In genomic region chr12:51569472-51569871, GRCm38 (mm10) we compare ENCODE assay signal across 27 mouse cellular contexts. TPM values are rescaled to one million over a fixed set of nuclear protein-coding genes. Genes with fewer than 3 reads are reported as not detected.
"Had no signal": no experiment of that assay in that cellular context is flagged by ENCODE, and none has a peak within 500 bp of the region (broad histone marks: within the 10 kb centered on the region; RNA-seq: fewer than 3 reads in every experiment).

No protein-coding gene starts in this region.

- H3K4me1 ChIP-seq: embryonic facial prominence, embryonic 13.5 days; embryonic facial prominence, embryonic 15.5 days; forebrain, embryonic 12.5 days; forebrain, embryonic 13.5 days; forebrain, embryonic 15.5 days had no signal

- ATAC-seq: forebrain, embryonic 13.5 days; forebrain, embryonic 14.5 days; forebrain, embryonic 15.5 days; forebrain, embryonic 16.5 days; forebrain, postnatal 0 days had no signal

- DNase-seq: cerebellum, adult 9-11 months; cerebellum, postnatal 14 days; cerebellum, postnatal 25 days; cerebellum, postnatal 36 days; embryo, embryonic 11 days; forebrain, postnatal 0 days; gastrocnemius, adult 2 months; gastrocnemius, postnatal 10 days; gastrocnemius, postnatal 14 days; gastrocnemius, postnatal 25 days; gastrocnemius, postnatal 36 days; heart, adult 11 months; heart, adult 18-20 months; heart, adult 2 months had no signal

- H3K27ac ChIP-seq: embryonic facial prominence, embryonic 10.5 days; embryonic facial prominence, embryonic 12.5 days; embryonic facial prominence, embryonic 13.5 days; embryonic facial prominence, embryonic 15.5 days; forebrain, embryonic 10.5 days; forebrain, embryonic 12.5 days; forebrain, embryonic 13.5 days; forebrain, embryonic 15.5 days; gastrocnemius, adult 2 months; heart, adult 2 months had no signal

- H3K36me3 ChIP-seq: embryonic facial prominence, embryonic 10.5 days; embryonic facial prominence, embryonic 12.5 days; embryonic facial prominence, embryonic 13.5 days; embryonic facial prominence, embryonic 15.5 days; forebrain, embryonic 10.5 days; forebrain, embryonic 12.5 days; forebrain, embryonic 15.5 days had no signal

- H3K9ac ChIP-seq: embryonic facial prominence, embryonic 12.5 days; embryonic facial prominence, embryonic 13.5 days; embryonic facial prominence, embryonic 15.5 days; forebrain, embryonic 12.5 days; forebrain, embryonic 13.5 days; forebrain, embryonic 15.5 days; forebrain, postnatal 0 days had no signal

- H3K9me3 ChIP-seq: embryonic facial prominence, embryonic 15.5 days; forebrain, embryonic 15.5 days had no signal

- H3K27me3 ChIP-seq: embryonic facial prominence, embryonic 12.5 days; embryonic facial prominence, embryonic 13.5 days; embryonic facial prominence, embryonic 15.5 days; forebrain, embryonic 12.5 days; forebrain, embryonic 13.5 days; forebrain, embryonic 15.5 days had no signal

- H3K4me3 ChIP-seq: embryonic facial prominence, embryonic 10.5 days; embryonic facial prominence, embryonic 12.5 days; embryonic facial prominence, embryonic 13.5 days; embryonic facial prominence, embryonic 15.5 days; erythroblast, embryonic 14.5 days; forebrain, embryonic 10.5 days; forebrain, embryonic 12.5 days; forebrain, embryonic 13.5 days; forebrain, embryonic 15.5 days; gastrocnemius, adult 2 months; heart, adult 2 months had no signal

RNA-seq across cellular contexts. Expression of gene Coch, which starts 23.7 kb away (rescaled TPM):
- total RNA-seq: common myeloid progenitor, adult 5-6 weeks; granulocyte monocyte progenitor cell, adult 5-6 weeks had no signal
- polyA plus RNA-seq: erythroblast, embryonic 14.5 days had no signal
